Mouse (Mus musculus): Measurements from ENCODE around the gene Dgkg. TPM values are rescaled to one million over a fixed set of nuclear protein-coding genes. Genes with fewer than 3 reads are reported as not detected.

The Dgkg gene
- total RNA-seq, 4 experiments from 2014 or later: 3.3 to 6.6 (median 5.2) TPM

- no peak for DNase-seq
These were observed 111.9 kb downstream of the Dgkg start for GRCm38 (mm10) chr16:22545016-22545561.

GRCm38 (mm10) chr16:22542691-22543141 lies 114.3 kb downstream of the Dgkg start:
- DNase-seq: no peak

- DNase-seq: no peak
These were observed 117.7 kb downstream of the Dgkg start for GRCm38 (mm10) chr16:22539275-22539674.

GRCm38 (mm10) chr16:22536581-22537160 lies 120.3 kb downstream of the Dgkg start:
- no peak for DNase-seq

- no peak for DNase-seq
These were observed 123.9 kb downstream of the Dgkg start for GRCm38 (mm10) chr16:22533087-22533486.

- no peak for DNase-seq
These were observed 125.2 kb downstream of the Dgkg start for GRCm38 (mm10) chr16:22531834-22532233.

GRCm38 (mm10) chr16:22531041-22531440 lies 126.0 kb downstream of the Dgkg start:
- no peak for DNase-seq

- DNase-seq: no peak
These were observed 129.5 kb downstream of the Dgkg start for GRCm38 (mm10) chr16:22527499-22527939.

GRCm38 (mm10) chr16:22526386-22526785 lies 130.6 kb downstream of the Dgkg start:
- DNase-seq: no peak

- DNase-seq: peak; percentile 71
These were observed 139.3 kb downstream of the Dgkg start for GRCm38 (mm10) chr16:22517431-22518384.

GRCm38 (mm10) chr16:22515476-22515875 lies 141.5 kb downstream of the Dgkg start:
- no peak for DNase-seq

- no peak for DNase-seq
These were observed 146.0 kb downstream of the Dgkg start for GRCm38 (mm10) chr16:22510861-22511637.

GRCm38 (mm10) chr16:22508936-22509563 lies 148.0 kb downstream of the Dgkg start:
- DNase-seq: no peak

GRCm38 (mm10) chr16:22505656-22506055 lies 151.4 kb downstream of the Dgkg start:
- no peak for DNase-seq

GRCm38 (mm10) chr16:22504851-22505250 lies 152.2 kb downstream of the Dgkg start:
- DNase-seq: peak; percentile 42

- DNase-seq: no peak
These were observed 153.0 kb downstream of the Dgkg start for GRCm38 (mm10) chr16:22504049-22504448.

- no peak for DNase-seq
These were observed 153.6 kb downstream of the Dgkg start for GRCm38 (mm10) chr16:22503467-22503866.

- DNase-seq: no peak
These were observed 155.2 kb downstream of the Dgkg start for GRCm38 (mm10) chr16:22501855-22502254.

GRCm38 (mm10) chr16:22500561-22500960 lies 156.5 kb downstream of the Dgkg start:
- no peak for DNase-seq

GRCm38 (mm10) chr16:22499951-22500350 lies 157.1 kb downstream of the Dgkg start:
- peak; percentile 36 for DNase-seq

- no peak for DNase-seq
These were observed 157.6 kb downstream of the Dgkg start for GRCm38 (mm10) chr16:22499447-22499846.

- no peak for DNase-seq
These were observed 159.0 kb downstream of the Dgkg start for GRCm38 (mm10) chr16:22497976-22498375.

Measured in adrenal gland, adult 8-10 months (tissue).